Mouse (Mus musculus) small intestine, adult 2 months (tissue): ENCODE data around the gene Rrbp1.

Source experiments
- CTCF ChIP-seq: fragments of 200-500 bp; IDR thresholded peaks from 2 replicates; pipeline ENCODE4 v1.5.1; 2012; ENCODE audit warnings: low read depth, mild to moderate bottlenecking, control low read depth, inconsistent platforms, low read length, moderate library complexity, mixed read lengths; ENCODE audit not compliant: insufficient replicate concordance, insufficient read length; ENCODE audit errors: extremely low read depth
- POLR2A ChIP-seq: fragments of 200-500 bp; IDR thresholded peaks from 2 replicates; pipeline ENCODE4 v1.6.1; 2012; ENCODE audit warnings: low read depth, mild to moderate bottlenecking, control low read depth, inconsistent platforms, low read length, moderate library complexity

GRCm38 (mm10) chr2:144005166-144005955, 5.7 kb downstream of the Rrbp1 start:
- no peak for TF ChIP-seq CTCF
- TF ChIP-seq POLR2A: no peak
